Mouse (Mus musculus): ENCODE results near the gene Opcml. TPM values are rescaled to one million over a fixed set of nuclear protein-coding genes. Genes with fewer than 3 reads are reported as not detected.

Opcml gene
- polyA plus RNA-seq, 1 experiment from 2014 or later: 13.5 TPM

DNA sequence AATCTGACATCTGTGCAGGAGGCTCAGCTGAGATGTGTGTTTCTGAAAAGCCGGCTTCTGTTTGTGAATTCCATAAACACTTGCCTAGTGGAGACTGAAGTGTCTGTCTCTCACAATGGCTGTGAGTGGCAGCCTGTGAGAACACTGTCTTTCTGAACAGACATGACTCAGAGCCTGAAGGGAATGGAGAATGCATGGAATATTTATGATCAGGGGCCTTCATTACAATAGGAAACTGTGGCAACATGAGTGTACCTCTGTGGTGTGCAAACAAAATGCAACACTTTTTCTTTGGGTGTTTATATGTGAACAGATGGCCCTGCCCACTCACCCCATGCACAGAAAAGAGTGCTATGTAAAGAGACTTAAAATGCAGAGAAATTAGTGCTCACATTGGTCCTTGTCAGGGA, 947.9 kb downstream of the Opcml start:
- Histone ChIP-seq H3K9ac (no peak overlapping the region), H3K27ac (replicated peaks) (no peak overlapping the region)

DNA sequence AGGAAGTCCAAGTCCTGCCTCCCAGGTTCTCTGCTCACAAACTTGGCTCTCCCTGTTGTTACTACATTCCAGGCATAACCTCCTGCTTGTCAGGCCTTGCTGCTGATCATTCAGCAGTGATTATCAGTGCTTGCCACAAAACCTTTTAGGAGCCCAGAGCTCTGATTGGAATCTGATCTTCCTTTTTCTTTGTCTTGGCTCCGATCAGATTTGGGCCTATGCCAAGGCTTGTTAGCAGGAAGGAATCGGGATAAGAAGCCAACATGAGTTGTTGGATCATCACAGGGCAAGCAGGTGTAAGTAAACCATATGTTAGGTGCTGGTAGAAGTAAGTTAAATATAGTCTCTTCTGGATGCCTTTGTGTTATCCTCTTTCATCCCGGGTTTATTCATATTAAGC, 954.2 kb downstream of the Opcml start:
- no peak for ATAC-seq (ENCODE audit: low read depth)
- Histone ChIP-seq H3K9ac (no peak overlapping the region), H3K4me2 (no peak overlapping the region), H3K9me3 (no peaks in the 10 kb centered on the region), H3K27ac (replicated peaks) (no peak overlapping the region), H3K4me3 (no peak overlapping the region), H3K27me3 (no peaks in the 10 kb centered on the region), H3K36me3 (no peaks in the 10 kb centered on the region), H3K4me1 (replicated peaks) (no peaks in the 10 kb centered on the region)
- 88% methylated on average over 3 of the region's 3 CpGs for WGBS

More for the DNA sequence above, 947.9 kb downstream of the Opcml start:
- Histone ChIP-seq H3K9me3 (no peaks in the 10 kb centered on the region), H3K4me1 (replicated peaks) (0 out of 2 replicates have a peak, but pooled peaks cover 6% of the 10 kb centered on the region), H3K27me3 (no peaks in the 10 kb centered on the region), H3K4me2 (no peak overlapping the region), H3K4me3 (no peak overlapping the region), H3K36me3 (no peaks in the 10 kb centered on the region)
- ATAC-seq (ENCODE audit: low read depth): no peak
- 55% methylated on average over 1 of the region's 1 CpGs for WGBS

DNA sequence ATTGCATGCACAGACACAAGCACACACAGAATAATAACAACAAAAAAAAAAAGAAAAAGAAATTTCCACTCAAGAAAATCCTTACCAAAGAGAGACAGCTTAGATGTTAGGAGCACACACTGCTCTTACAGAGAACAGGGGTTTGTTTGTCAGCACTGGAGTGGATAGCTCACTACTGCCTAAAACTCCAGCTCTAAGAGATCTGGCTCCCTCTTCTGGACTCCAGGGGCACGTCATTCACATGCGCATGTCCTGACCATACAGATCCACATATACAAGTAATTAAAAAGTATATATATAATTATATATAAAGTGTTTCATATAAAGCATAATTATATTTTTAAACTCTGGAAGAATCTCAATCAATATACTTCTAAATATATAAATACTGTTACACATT, 958.3 kb downstream of the Opcml start:
- Histone ChIP-seq H3K4me2 (no peak overlapping the region), H3K27ac (replicated peaks) (no peak overlapping the region), H3K27me3 (no peaks in the 10 kb centered on the region), H3K4me1 (replicated peaks) (no peaks in the 10 kb centered on the region), H3K9ac (no peak overlapping the region), H3K36me3 (no peaks in the 10 kb centered on the region), H3K9me3 (no peaks in the 10 kb centered on the region), H3K4me3 (no peak overlapping the region)
- no peak for ATAC-seq (ENCODE audit: low read depth)
- 60% methylated on average over 2 of the region's 2 CpGs for WGBS

DNA sequence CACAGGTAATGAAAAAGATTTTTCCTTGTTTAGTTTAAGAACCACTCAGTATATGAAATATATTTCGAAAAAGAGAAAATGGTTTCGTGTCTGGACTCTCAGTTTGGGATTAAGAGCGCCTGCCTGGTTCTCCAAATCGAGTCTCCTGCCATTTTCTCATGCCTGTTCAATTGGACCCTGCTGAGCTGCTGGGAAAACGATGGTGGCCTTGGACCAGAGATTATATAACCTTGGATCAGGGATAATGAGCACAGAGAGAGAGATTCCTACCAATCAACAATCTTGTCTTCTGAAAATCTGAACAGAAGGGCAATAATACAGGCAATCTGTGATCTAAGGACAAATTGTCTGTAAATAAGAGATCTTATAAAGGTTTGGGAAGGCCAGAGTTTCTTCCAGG, 962.3 kb downstream of the Opcml start:
- H3K27me3 ChIP-seq: no peaks in the 10 kb centered on the region

DNA sequence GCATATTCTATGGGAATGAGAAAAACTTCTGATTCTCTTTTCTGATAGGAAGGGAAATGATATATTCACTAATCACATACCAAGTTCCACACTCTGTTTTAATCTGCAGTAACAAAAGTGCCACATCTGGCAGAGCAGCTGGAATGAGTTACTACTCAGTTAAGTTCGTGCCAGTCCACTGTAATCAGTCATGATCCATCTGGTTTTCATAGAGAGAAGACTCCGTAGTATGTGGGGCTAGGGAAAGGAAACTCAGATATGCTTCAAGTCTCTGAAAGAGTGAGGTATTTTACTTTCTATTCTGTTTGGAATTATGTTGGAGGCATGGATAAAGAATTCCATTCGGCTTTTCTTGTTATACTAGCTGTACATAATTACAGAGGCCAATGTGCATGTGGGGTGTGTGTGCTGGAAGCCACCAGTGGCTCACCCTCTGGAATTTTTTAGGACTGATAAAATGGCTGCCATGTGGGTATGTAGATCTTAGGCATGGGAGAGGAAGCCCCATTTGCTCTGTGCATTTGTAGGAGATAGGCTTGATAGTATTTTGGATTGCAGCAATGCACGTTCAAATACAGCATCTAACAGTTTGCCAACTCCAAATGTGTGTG, 966.4 kb downstream of the Opcml start:
- 82% methylated on average over 4 of the region's 4 CpGs for WGBS
- no peaks in the 10 kb centered on the region for H3K36me3 ChIP-seq
- no peak overlapping the region for H3K27ac ChIP-seq (replicated peaks)
- no peaks in the 10 kb centered on the region for H3K27me3 ChIP-seq
- H3K4me1 ChIP-seq (replicated peaks): peaks cover 9% of the 10 kb centered on the region
- H3K9ac ChIP-seq: no peak overlapping the region
- no peak for ATAC-seq (ENCODE audit: low read depth)
- H3K9me3 ChIP-seq: no peaks in the 10 kb centered on the region
- no peak overlapping the region for H3K4me2 ChIP-seq
- H3K4me3 ChIP-seq: no peak overlapping the region

More for the DNA sequence above, 962.3 kb downstream of the Opcml start:
- Histone ChIP-seq H3K27ac (replicated peaks) (no peak overlapping the region), H3K9ac (no peak overlapping the region), H3K4me1 (replicated peaks) (no peaks in the 10 kb centered on the region), H3K36me3 (no peaks in the 10 kb centered on the region), H3K9me3 (no peaks in the 10 kb centered on the region), H3K4me2 (no peak overlapping the region), H3K4me3 (no peak overlapping the region)
- 78% methylated on average over 5 of the region's 5 CpGs for WGBS
- no peak for ATAC-seq (ENCODE audit: low read depth)

DNA sequence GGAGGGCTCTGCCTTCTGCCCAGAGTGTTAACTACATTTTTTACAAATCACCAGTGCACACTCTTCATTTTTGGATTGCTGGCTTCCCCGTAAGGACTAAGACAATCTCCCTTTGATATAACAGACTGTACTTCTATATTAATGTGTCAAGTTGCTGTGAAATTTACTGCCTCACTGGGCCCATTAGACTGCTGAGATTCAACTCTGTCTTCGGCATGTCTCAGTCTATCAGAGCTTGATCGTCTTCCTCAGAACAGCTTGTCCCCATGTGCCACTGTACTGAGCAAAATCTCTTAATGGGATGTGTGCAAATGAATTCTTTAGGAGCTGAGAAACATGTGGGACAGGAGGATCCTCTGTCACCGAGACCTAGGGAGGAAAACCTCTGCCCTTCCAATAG, 970.9 kb downstream of the Opcml start:
- WGBS: 27% methylated on average over 4 of the region's 4 CpGs
- no peaks in the 10 kb centered on the region for H3K27me3 ChIP-seq
- peaks cover 13% of the 10 kb centered on the region for H3K4me1 ChIP-seq (replicated peaks)
- H3K4me2 ChIP-seq: no peak overlapping the region
- H3K36me3 ChIP-seq: no peaks in the 10 kb centered on the region
- peak overlapping the region; percentile 49 for H3K27ac ChIP-seq (replicated peaks)
- peak; percentile 61; the same call in 1 of the 2 replicates for ATAC-seq (ENCODE audit: low read depth)
- H3K9ac ChIP-seq: no peak overlapping the region
- H3K4me3 ChIP-seq: no peak overlapping the region
- no peaks in the 10 kb centered on the region for H3K9me3 ChIP-seq

DNA sequence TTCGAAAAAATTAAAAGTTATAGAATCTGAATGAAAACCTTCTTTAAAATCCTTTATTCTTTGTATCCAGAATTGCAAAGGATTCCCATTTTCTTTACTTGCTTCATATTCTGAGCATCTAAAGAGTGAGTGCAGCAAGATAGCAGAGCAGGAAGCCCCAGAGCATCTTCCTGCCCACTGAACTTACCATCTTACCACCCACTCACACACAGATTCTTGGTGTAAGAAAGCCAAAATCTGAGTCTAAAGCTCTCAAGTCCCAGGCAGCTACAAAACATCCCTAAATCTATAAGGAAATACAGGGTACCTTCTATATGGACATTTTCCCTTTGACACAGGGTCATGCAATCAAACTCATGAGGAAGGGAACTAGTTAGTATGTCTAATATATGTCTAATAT, 973.6 kb downstream of the Opcml start:
- Histone ChIP-seq H3K9ac (no peak overlapping the region), H3K4me2 (no peak overlapping the region), H3K4me1 (replicated peaks) (peaks cover 13% of the 10 kb centered on the region), H3K36me3 (no peaks in the 10 kb centered on the region), H3K27me3 (no peaks in the 10 kb centered on the region), H3K27ac (replicated peaks) (no peak overlapping the region), H3K4me3 (no peak overlapping the region), H3K9me3 (no peaks in the 10 kb centered on the region)
- ATAC-seq (ENCODE audit: low read depth): no peak
- 88% methylated on average over 1 of the region's 1 CpGs for WGBS

DNA sequence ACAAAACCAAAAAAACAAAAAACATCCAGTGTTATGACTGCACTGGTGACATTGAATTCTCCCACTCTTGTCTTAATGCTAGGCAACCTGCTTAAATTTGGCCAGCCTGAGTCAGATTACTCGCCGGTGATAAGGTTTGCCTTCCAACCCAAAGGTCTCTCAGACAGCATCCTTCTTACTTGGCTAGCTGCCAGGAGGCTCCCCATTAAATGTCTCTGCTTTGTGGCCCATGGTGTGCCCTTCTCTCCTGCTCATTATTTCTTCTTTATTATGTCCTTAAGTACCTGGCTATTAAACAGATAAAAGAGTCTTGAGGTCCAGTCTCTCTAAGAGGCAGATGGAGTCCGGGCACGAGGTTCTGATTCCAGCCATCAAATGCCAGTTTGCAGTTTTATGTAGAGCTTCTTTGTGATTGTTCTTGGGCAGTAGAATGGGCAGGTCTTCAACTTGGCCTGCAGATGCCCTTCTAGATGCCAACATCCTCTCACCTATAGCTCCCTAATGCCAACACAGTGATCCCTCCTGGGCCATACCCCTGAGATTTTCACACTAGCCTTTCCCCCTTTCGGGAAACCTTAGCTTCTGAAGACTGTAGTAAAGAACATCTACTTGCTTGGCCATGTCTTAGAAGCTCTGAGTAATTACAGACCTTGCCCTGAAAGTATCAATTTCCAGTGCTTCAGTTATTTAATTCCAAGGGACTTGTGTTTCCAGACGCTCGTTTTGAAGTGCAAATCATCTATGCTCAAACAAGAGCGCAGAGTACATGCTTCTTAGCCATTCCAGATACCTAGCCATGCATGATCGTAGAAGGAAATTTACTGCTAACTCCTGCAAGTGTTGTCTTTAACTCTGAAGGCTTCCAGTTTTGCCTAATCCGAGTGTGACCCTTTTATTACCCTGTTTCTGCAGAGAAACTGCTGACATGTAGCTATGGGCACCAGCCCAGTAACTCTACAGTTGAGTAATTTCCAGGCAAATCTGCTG, 986.2 kb downstream of the Opcml start:
- H3K9me3 ChIP-seq: no peaks in the 10 kb centered on the region
- H3K4me1 ChIP-seq (replicated peaks): peaks cover 14% of the 10 kb centered on the region
- no peak for ATAC-seq (ENCODE audit: low read depth)
- H3K4me2 ChIP-seq: no peak overlapping the region
- H3K27ac ChIP-seq (replicated peaks): no peak overlapping the region
- H3K9ac ChIP-seq: no peak overlapping the region
- WGBS: 63% methylated on average over 10 of the region's 10 CpGs
- no peaks in the 10 kb centered on the region for H3K36me3 ChIP-seq
- H3K27me3 ChIP-seq: no peaks in the 10 kb centered on the region
- H3K4me3 ChIP-seq: no peak overlapping the region

DNA sequence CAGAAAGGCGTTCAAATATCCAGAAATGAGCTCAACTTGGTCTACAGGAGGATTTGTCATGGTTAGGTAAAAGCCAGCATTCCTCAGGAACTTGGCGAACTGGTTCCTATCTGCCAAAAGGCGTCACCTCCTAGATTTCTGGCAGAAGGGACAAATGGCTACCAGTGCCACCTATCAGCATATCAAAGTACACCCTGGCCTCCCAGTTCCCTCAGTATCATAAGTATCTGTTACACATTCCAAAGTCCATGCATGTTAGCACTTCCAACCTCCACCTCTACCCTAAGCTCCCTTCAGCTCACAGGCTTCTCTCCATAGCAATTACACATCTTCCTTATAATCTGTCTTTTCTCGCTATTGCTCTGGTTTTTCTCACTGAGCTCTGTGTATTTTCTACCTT, 993.3 kb downstream of the Opcml start:
- H3K4me1 ChIP-seq (replicated peaks): peaks cover 6% of the 10 kb centered on the region
- H3K9ac ChIP-seq: no peak overlapping the region
- no peaks in the 10 kb centered on the region for H3K9me3 ChIP-seq
- H3K27ac ChIP-seq (replicated peaks): no peak overlapping the region
- ATAC-seq (ENCODE audit: low read depth): no peak
- H3K27me3 ChIP-seq: no peaks in the 10 kb centered on the region
- no peak overlapping the region for H3K4me2 ChIP-seq
- H3K36me3 ChIP-seq: no peaks in the 10 kb centered on the region
- WGBS: 83% methylated on average over 4 of the region's 4 CpGs
- no peak overlapping the region for H3K4me3 ChIP-seq

DNA sequence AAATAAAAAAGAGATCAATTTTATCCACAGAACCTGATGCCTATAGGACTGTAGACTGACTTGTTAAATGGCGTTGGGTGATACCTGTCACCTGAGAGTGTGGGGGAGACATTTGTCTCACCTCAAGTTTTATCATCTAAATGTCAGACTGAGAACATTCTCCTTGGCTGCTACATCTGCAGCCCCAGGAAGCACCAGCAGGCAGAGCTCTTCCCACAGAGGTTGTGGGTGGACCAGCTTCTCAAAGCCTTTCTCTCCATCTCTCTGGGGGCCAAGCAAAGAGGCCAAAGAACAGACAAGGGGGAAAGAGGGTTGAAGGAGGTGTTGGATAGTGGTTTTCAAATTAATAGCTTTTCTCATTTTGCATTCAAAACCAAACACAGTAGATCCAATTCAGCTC, 998.9 kb downstream of the Opcml start:
- Histone ChIP-seq H3K4me2 (no peak overlapping the region), H3K4me1 (replicated peaks) (no peaks in the 10 kb centered on the region), H3K9ac (no peak overlapping the region), H3K27me3 (no peaks in the 10 kb centered on the region), H3K9me3 (no peaks in the 10 kb centered on the region), H3K36me3 (no peaks in the 10 kb centered on the region), H3K4me3 (no peak overlapping the region), H3K27ac (replicated peaks) (no peak overlapping the region)
- ATAC-seq (ENCODE audit: low read depth): no peak
- 95% methylated on average over 1 of the region's 1 CpGs for WGBS

DNA sequence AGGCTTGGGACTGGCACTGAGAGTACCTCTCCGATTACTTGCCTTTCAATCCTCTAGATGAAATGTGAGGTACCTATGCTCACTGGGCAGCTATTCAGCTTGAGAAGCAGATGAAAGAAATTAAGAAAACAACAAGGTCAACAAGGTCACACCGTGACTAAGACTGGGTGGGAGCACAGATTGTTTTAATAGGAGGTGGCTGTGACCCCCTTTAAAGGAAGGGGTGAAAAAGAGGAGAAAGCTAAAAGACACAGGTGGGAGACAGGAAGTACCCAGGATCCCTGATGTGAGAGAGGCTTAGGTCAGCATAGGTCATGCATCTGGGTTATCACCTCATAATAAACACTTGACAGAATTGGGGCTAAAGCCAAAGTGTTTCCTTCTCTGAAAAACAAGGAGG, 1009.5 kb downstream of the Opcml start:
- H3K4me3 ChIP-seq: no peak overlapping the region
- no peaks in the 10 kb centered on the region for H3K36me3 ChIP-seq
- H3K4me2 ChIP-seq: no peak overlapping the region
- no peak for ATAC-seq (ENCODE audit: low read depth)
- no peak overlapping the region for H3K9ac ChIP-seq
- no peaks in the 10 kb centered on the region for H3K27me3 ChIP-seq
- no peaks in the 10 kb centered on the region for H3K9me3 ChIP-seq
- no peaks in the 10 kb centered on the region for H3K4me1 ChIP-seq (replicated peaks)
- no peak overlapping the region for H3K27ac ChIP-seq (replicated peaks)
- WGBS: 10% methylated on average over 2 of the region's 2 CpGs

DNA sequence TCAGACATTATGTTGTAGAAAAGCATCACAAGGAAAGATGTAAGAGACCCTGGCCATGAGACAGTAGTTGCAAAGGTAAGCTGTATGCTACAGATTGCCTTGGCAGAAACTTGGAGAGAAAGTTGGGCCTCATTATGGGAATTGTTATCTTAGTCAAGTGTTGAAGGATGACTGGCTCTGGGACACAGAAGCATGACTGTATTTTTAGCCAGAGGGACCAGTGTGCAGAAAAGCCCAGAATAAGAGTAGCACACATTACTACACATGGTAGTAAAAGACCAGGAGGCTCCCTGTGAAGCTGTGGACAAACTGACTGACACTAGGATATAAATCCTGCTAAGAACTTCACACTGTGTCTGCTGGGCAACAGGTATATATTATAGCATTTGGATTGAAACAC, 1016.1 kb downstream of the Opcml start:
- Histone ChIP-seq H3K36me3 (no peaks in the 10 kb centered on the region), H3K4me2 (no peak overlapping the region)
- no peak for ATAC-seq (ENCODE audit: low read depth)

More for the DNA sequence above, 1016.1 kb downstream of the Opcml start:
- Histone ChIP-seq H3K27ac (replicated peaks) (no peak overlapping the region), H3K4me3 (no peak overlapping the region), H3K9me3 (no peaks in the 10 kb centered on the region), H3K27me3 (no peaks in the 10 kb centered on the region), H3K4me1 (replicated peaks) (0 out of 2 replicates have a peak, but pooled peaks cover 3% of the 10 kb centered on the region), H3K9ac (no peak overlapping the region)

All from neural tube, embryonic 13.5 days (tissue).